Mouse (Mus musculus): Measurements from ENCODE around the gene Tha1. TPM values are rescaled to one million over a fixed set of nuclear protein-coding genes. Genes with fewer than 3 reads are reported as not detected.
A peak's percentile ranks its signal among the peaks of the same experiment; 100 is the strongest.

The Tha1 gene
- total RNA-seq, 2 experiments from 2014 or later = 2.8 to 3.0 TPM

GRCm38 (mm10) chr11:117881787-117882186, 8.5 kb upstream of the Tha1 start:
- no peak for DNase-seq (ENCODE audit: low spot score in 2 of 2)

DNA sequence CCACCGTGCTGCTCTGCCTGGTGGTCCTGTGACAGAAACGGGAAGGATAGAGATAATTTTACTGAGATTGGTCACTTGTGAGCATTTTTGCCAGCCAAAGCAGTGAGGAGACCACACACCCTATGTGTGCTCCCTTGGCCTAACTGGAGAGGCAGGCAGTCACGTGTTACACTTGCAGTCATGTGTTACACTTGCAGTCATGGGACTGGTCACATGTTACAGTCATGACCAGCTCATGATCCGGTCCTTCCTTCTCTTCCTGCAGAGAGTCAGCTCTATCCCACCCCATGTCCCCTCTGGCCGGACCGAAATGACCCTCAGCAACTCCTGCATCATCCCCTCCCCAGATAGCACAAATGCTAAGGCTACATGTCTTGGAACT, 7.7 kb upstream of the Tha1 start:
- no peak for DNase-seq (ENCODE audit: low spot score in 2 of 2)

DNA sequence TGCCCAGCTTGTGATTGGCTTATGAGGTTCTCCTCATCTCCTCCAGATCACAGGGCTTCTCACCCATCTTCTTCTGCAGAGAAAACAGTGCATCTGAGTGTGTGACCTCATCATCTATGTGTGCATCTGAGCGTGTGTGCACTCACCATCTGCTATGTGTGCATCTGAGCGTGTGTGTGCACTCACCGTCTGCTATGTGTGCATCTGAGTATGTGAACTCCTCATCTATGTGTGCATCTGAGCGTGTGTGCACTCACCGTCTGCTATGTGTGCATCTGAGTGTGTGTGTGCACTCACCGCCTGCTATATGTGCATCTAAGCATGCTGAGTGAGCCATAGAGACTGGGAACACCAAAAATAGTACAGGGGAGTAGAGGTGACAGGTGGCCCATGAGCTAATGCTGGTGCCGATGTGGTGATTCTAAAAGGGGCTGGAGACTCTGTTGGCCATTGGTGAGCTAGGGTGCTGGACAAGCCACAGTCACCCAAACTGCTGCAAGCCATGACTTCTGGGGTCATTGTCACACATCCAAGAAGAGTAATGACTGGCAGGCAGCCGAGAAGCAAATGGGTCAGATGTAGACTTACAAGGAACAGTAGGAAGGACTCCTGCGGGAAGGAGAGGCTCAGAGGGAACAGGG, 7.2 kb upstream of the Tha1 start:
- no peak for DNase-seq (ENCODE audit: low spot score in 2 of 2)

- DNase-seq (ENCODE audit: low spot score in 2 of 2) = no peak
These were observed 6.4 kb upstream of the Tha1 start for GRCm38 (mm10) chr11:117879676-117880075.

GRCm38 (mm10) chr11:117878892-117879291, 5.6 kb upstream of the Tha1 start:
- no peak for DNase-seq (ENCODE audit: low spot score in 2 of 2)

DNA sequence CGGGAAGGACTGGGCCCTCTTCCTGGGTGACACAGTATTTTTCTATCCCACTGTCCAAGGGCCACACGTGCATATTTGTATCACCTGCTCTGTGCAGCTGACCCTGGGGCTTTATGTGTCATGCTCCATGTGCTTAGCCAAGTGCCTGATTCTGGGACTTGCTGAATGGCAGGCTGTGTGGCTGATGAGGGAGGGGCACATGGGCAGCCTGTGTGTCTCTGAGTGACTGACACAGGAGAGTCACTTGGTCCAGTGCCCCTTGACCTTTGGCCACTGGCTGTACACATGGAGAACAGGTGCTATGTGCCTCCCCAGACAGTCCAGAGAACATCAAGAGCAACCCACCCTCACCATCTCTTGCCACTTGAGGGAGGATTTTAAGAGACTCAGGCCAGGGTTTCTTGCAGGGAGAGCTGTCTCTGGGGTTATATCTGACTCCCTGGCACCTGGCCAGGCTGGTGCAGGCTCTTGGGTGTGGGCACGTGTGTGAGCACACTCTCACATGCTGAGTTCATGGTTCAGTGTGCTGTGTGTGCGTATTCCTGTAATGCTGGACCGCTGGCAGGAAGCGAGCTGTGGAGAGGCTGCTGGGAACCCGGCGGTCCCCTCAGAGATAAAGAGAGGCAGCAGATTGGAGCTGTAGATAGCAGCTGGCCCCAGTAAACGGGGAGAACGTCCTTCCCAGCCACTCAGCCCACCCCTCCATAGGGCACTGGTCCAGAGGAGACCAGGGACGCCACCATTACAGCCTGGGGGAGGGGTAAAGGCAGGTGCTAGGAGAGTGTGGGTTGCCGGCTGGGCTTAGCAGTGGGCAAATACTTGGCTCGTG, 4.8 kb upstream of the Tha1 start:
- DNase-seq (ENCODE audit: low spot score in 2 of 2) = no peak

DNA sequence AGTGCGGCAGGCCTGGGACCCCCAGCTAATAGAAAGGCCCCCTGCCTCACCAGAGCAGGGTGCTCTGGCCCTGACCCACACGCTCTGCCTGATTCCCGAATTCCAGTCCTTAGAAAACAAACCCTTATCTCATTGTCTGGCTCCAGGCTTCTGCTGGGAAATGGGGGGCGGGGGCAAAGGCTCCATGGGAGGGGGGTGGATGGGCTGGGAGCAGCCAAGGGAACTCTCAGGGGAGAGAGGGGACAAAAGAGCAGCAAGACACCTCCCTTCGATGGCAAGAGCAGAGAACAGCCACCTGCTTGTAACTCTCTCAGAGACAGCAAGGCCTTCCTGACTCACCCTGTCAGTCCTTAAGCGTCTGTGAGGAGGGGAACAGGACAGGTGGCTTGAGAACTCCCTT, 2.4 kb upstream of the Tha1 start:
- DNase-seq (ENCODE audit: low spot score in 2 of 2) = no peak

GRCm38 (mm10) chr11:117874419-117874818, 1.1 kb upstream of the Tha1 start:
- no peak for DNase-seq (ENCODE audit: low spot score in 2 of 2)

- no peak for DNase-seq (ENCODE audit: low spot score in 2 of 2)
These were observed 1.2 kb downstream of the Tha1 start for GRCm38 (mm10) chr11:117871911-117872584.

GRCm38 (mm10) chr11:117871376-117871775, 1.9 kb downstream of the Tha1 start:
- DNase-seq (ENCODE audit: low spot score in 2 of 2) = no peak

- DNase-seq (ENCODE audit: low spot score in 2 of 2) = peak; percentile 61 to 85
These were observed 2.5 kb downstream of the Tha1 start for GRCm38 (mm10) chr11:117870688-117871365.

DNA sequence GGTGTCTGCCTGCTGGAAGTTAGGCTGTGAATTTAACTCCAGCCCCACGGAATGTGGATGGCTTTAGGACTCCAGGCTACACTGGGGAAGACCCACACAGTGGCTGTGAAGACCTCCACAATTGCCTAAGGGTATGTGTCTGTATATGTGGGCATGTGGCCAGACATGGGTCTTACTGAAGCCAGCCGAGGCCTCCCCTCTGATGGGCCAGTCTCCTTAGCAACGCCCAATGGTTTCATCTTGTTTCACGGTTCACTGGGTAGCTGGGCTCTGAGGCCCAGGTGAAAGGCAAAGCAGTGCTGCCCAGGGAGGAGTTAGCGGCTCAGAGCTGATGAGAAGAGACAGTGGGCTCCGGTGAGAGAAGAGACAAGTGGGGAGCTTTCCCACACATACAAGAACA, 7.3 kb downstream of the Tha1 start:
- no peak for DNase-seq (ENCODE audit: low spot score in 2 of 2)

GRCm38 (mm10) chr11:117864805-117865204, 8.5 kb downstream of the Tha1 start:
- DNase-seq (ENCODE audit: low spot score in 2 of 2) = no peak

DNA sequence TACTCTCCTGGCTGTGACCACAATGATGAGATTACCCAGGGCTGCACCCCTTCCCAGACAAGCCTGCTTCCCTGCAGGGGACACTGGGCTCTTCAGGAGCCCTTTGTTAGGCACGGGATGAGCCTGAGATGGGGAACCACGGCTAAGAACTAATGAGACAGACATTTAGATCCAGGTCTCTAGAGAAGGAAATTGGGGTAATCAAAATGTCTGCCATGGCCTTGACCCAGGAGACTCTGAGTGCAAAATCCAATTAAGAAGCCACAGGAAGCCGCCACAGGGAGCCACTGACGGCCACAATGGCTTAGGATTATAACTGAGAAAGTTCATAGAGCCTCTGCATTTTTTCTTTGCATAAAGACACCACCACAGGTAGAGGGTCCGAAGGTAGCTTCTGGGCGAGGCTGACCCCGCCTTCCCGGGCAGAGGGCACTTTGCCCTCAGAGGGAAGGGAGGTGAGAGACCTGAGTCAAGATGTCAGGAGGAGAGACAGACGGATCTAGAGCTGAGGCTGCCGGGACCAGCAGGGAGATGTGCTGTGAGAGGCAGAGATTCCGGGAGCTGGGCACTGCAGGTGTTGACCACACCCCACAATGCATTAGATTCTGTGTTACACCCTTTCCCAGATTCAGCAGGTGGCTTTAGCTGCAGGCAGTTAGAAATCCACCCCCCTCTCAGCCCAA, 10.0 kb downstream of the Tha1 start:
- DNase-seq (ENCODE audit: low spot score in 2 of 2) = no peak

GRCm38 (mm10) chr11:117860601-117861000, 12.7 kb downstream of the Tha1 start, which contains the start of gene Tmem235:
Gene Tmem235 (plus strand): TSS chr11:117860752.
- DNase-seq (ENCODE audit: low spot score in 2 of 2) = no peak

DNA sequence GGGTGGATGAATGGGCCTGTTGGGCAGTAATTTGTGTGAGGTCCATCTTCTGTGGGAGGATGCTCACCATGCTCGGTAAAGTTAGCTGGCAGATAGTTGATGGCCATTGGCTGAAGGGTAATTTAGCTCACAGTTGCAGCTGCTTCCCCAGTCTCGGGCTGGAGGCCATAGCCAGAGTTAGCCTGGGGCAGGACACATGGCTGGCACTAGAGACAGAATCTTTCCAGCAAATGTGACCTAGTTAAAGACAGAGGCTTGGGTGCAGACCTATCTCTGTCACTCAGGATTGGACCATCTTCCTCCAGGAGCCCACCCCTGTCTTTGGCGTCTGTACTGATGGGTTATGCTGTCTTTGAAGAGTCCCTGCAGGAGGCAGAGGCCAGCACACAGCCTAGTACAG, 14.9 kb downstream of the Tha1 start:
- DNase-seq (ENCODE audit: low spot score in 2 of 2) = no peak

GRCm38 (mm10) chr11:117857462-117857861, 15.8 kb downstream of the Tha1 start:
- no peak for DNase-seq (ENCODE audit: low spot score in 2 of 2)

DNA sequence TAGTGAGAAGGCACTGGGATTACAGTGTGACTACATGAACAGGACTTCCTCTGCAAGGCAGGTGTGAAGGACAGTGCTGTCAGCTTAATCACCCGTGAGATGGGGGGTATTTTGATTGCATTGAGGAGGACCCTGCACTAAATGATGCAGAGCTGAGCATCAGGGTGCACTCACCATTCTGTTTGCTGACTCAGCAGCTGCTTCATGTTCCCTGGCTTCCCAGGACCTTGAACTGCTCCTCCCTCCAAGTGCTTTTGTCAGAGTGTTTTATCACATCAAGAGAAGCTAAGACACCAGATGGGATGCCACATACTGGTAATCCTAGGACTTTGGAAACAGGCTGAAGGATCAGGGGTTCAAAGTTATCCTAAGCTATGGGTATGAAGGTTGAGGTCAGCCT, 17.3 kb downstream of the Tha1 start:
- DNase-seq (ENCODE audit: low spot score in 2 of 2) = no peak

GRCm38 (mm10) chr11:117855360-117855759, 17.9 kb downstream of the Tha1 start:
- no peak for DNase-seq (ENCODE audit: low spot score in 2 of 2)

GRCm38 (mm10) chr11:117854241-117854640, 19.0 kb downstream of the Tha1 start:
- no peak for DNase-seq (ENCODE audit: low spot score in 2 of 2)

GRCm38 (mm10) chr11:117852875-117853274, 20.4 kb downstream of the Tha1 start:
- no peak for DNase-seq (ENCODE audit: low spot score in 2 of 2)

Measured in layer of hippocampus, adult 18-20 months (tissue).